Mouse (Mus musculus) forebrain, embryonic 14.5 days (tissue): Measurements from ENCODE around the gene Arid1b. TPM values are rescaled to one million over a fixed set of nuclear protein-coding genes. Genes with fewer than 3 reads are reported as not detected.

Source experiments
- ATAC-seq: fragments of 200-750 bp; cut with Nextera tagmentation; 2 replicates; pipeline ENCODE4 v1.8.0; 2017; ENCODE audit warnings: mild to moderate bottlenecking, moderate library complexity
- DNase-seq: peaks from one replicate; pipeline ENCODE4 v3.0.0-alpha.2; 2015; ENCODE audit warnings: low spot score
- H3K27ac ChIP-seq: fragments of 300-500 bp; sonication (generic); 2 replicates; pipeline ENCODE4 v1.5.1; 2014; ENCODE audit warnings: low read depth, mild to moderate bottlenecking, control low read depth, low read length, moderate library complexity
- H3K27me3 ChIP-seq: fragments of 300-500 bp; sonication (generic); replicated peaks from 2 replicates; pipeline ENCODE4 v1.6.1; 2014; ENCODE audit warnings: low read length, control low read depth, mixed read lengths; ENCODE audit not compliant: control insufficient read depth, insufficient read depth
- H3K36me3 ChIP-seq: fragments of 300-500 bp; sonication (generic); 2 replicates; pipeline ENCODE4 v1.6.1; 2014; ENCODE audit warnings: low read length, control low read depth; ENCODE audit not compliant: control insufficient read depth, insufficient read depth
- H3K4me1 ChIP-seq: fragments of 300-500 bp; sonication (generic); 2 replicates; pipeline ENCODE4 v1.6.1; 2014; ENCODE audit warnings: antibody characterized with exemption, low read length, control low read depth; ENCODE audit not compliant: control insufficient read depth, insufficient read depth
- H3K4me2 ChIP-seq: fragments of 300-500 bp; sonication (generic); 2 replicates; pipeline ENCODE4 v1.6.1; 2014; ENCODE audit warnings: mild to moderate bottlenecking, control low read depth, low read length
- H3K4me3 ChIP-seq: fragments of 300-500 bp; sonication (generic); 2 replicates; pipeline ENCODE4 v1.5.1; 2014; ENCODE audit warnings: low read depth, low read length, control low read depth
- H3K9ac ChIP-seq: fragments of 300-500 bp; sonication (generic); 2 replicates; pipeline ENCODE4 v1.6.1; 2014; ENCODE audit warnings: mild to moderate bottlenecking, low read length, control low read depth, moderate library complexity
- H3K9me3 ChIP-seq: fragments of 300-500 bp; sonication (generic); replicated peaks from 2 replicates; pipeline ENCODE4 v1.6.1; 2016; ENCODE audit warnings: low read length, control low read depth, mixed read lengths; ENCODE audit not compliant: control insufficient read depth
- WGBS: fragments of 180-500 bp; shearing (Covaris S2); extraction: QIAGEN DNeasy Blood & Tissue Kit; methylation state at CpG from one replicate; pipeline ENCODE4 v1.1.7; 2014; 5-methylcytosine and 5-hydroxymethylcytosine counted together
- polyA plus RNA-seq: library from polyadenylated mRNA; unstranded; fragments of >200 nt; fragmentation: Nextera tagmentation; extraction: Ambion mirVana; gene quantifications from 2 replicates; pipeline ENCODE4 v1.2.1, GENCODE M21; 2014

Gene Arid1b
- polyA plus RNA-seq, 1 experiment from 2014 or later: 11.1 TPM

GRCm38 (mm10) chr17:5052091-5052799, 58.1 kb downstream of the Arid1b start:
- H3K27ac ChIP-seq: no peak overlapping the region
- no peaks in the 10 kb centered on the region for H3K9me3 ChIP-seq
- H3K4me1 ChIP-seq: peaks cover 9% of the 10 kb centered on the region
- no peaks in the 10 kb centered on the region for H3K27me3 ChIP-seq
- no peak overlapping the region for H3K4me2 ChIP-seq
- H3K9ac ChIP-seq: no peak overlapping the region
- no peak overlapping the region for H3K4me3 ChIP-seq
- no peak for ATAC-seq
- WGBS: 56% methylated on average over 10 of the region's 10 CpGs
- DNase-seq: no peak
- H3K36me3 ChIP-seq: no peaks in the 10 kb centered on the region

GRCm38 (mm10) chr17:5052800-5053179, 58.7 kb downstream of the Arid1b start:
- DNase-seq (no peak), ATAC-seq (no peak)
- no peak overlapping the region for H3K4me2 ChIP-seq
- peaks cover 13% of the 10 kb centered on the region for H3K4me1 ChIP-seq
- H3K27me3 ChIP-seq: no peaks in the 10 kb centered on the region
- H3K4me3 ChIP-seq: no peak overlapping the region
- H3K9ac ChIP-seq: no peak overlapping the region
- no peak overlapping the region for H3K27ac ChIP-seq
- H3K9me3 ChIP-seq: no peaks in the 10 kb centered on the region
- WGBS: 84% methylated on average over 4 of the region's 4 CpGs
- H3K36me3 ChIP-seq: no peaks in the 10 kb centered on the region

- no peaks in the 10 kb centered on the region for H3K9me3 ChIP-seq
- H3K9ac ChIP-seq: no peak overlapping the region
- H3K4me2 ChIP-seq: no peak overlapping the region
- H3K36me3 ChIP-seq: no peaks in the 10 kb centered on the region
- H3K4me1 ChIP-seq: peaks cover 16% of the 10 kb centered on the region
- H3K4me3 ChIP-seq: no peak overlapping the region
- DNase-seq: no peak
- ATAC-seq: no peak
- WGBS: 77% methylated on average over 16 of the region's 16 CpGs
- 0 out of 2 replicates have a peak overlapping the region, but pooled peaks have one; percentile 9 for H3K27ac ChIP-seq
- H3K27me3 ChIP-seq: no peaks in the 10 kb centered on the region
Measured at GRCm38 (mm10) chr17:5053201-5053600, 59.1 kb downstream of the Arid1b start.

GRCm38 (mm10) chr17:5055412-5055811, 61.3 kb downstream of the Arid1b start:
- H3K4me3 ChIP-seq: no peak overlapping the region
- H3K4me1 ChIP-seq: peaks cover 31% of the 10 kb centered on the region
- no peaks in the 10 kb centered on the region for H3K36me3 ChIP-seq
- H3K4me2 ChIP-seq: no peak overlapping the region
- H3K27me3 ChIP-seq: no peaks in the 10 kb centered on the region
- H3K9ac ChIP-seq: no peak overlapping the region
- no peak overlapping the region for H3K27ac ChIP-seq
- H3K9me3 ChIP-seq: no peaks in the 10 kb centered on the region
- no peak for ATAC-seq
- whole genome bisulfite sequencing: 81% methylated on average over 6 of the region's 6 CpGs
- DNase-seq: no peak

- no peak overlapping the region for H3K9ac ChIP-seq
- H3K4me2 ChIP-seq: no peak overlapping the region
- no peaks in the 10 kb centered on the region for H3K36me3 ChIP-seq
- WGBS: 64% methylated on average over 4 of the region's 4 CpGs
- H3K4me1 ChIP-seq: peaks cover 31% of the 10 kb centered on the region
- DNase-seq (no peak), ATAC-seq (no peak)
- H3K4me3 ChIP-seq: no peak overlapping the region
- H3K27me3 ChIP-seq: no peaks in the 10 kb centered on the region
- no peaks in the 10 kb centered on the region for H3K9me3 ChIP-seq
- H3K27ac ChIP-seq: no peak overlapping the region
Measured at GRCm38 (mm10) chr17:5056654-5057053, 62.5 kb downstream of the Arid1b start.

- Histone ChIP-seq H3K9ac (no peak overlapping the region), H3K4me2 (no peak overlapping the region), H3K9me3 (no peaks in the 10 kb centered on the region), H3K27ac (no peak overlapping the region), H3K36me3 (no peaks in the 10 kb centered on the region), H3K4me1 (peaks cover 31% of the 10 kb centered on the region), H3K27me3 (no peaks in the 10 kb centered on the region), H3K4me3 (no peak overlapping the region)
- 22% methylated on average over 4 of the region's 4 CpGs for WGBS
- DNase-seq (no peak), ATAC-seq (no peak)
Measured at GRCm38 (mm10) chr17:5057286-5057685, 63.2 kb downstream of the Arid1b start.

- no peaks in the 10 kb centered on the region for H3K9me3 ChIP-seq
- H3K27ac ChIP-seq: peak overlapping the region; percentile 60
- peak; percentile 77 for DNase-seq
- no peaks in the 10 kb centered on the region for H3K36me3 ChIP-seq
- peaks cover 31% of the 10 kb centered on the region for H3K4me1 ChIP-seq
- peak; percentile 78 for ATAC-seq
- whole genome bisulfite sequencing: 1% methylated on average over 10 of the region's 10 CpGs
- H3K4me3 ChIP-seq: no peak overlapping the region
- peak overlapping the region; percentile 29; the same call in 1 of the 2 replicates for H3K4me2 ChIP-seq
- H3K27me3 ChIP-seq: no peaks in the 10 kb centered on the region
- peak overlapping the region; percentile 35; the same call in 1 of the 2 replicates for H3K9ac ChIP-seq
Measured at GRCm38 (mm10) chr17:5057944-5058720, 64.0 kb downstream of the Arid1b start.

GRCm38 (mm10) chr17:5059092-5059601, 65.0 kb downstream of the Arid1b start:
- Histone ChIP-seq H3K4me1 (peaks cover 31% of the 10 kb centered on the region), H3K36me3 (no peaks in the 10 kb centered on the region), H3K9me3 (no peaks in the 10 kb centered on the region), H3K4me3 (no peak overlapping the region), H3K27me3 (no peaks in the 10 kb centered on the region), H3K4me2 (no peak overlapping the region), H3K27ac (no peak overlapping the region), H3K9ac (no peak overlapping the region)
- WGBS: 78% methylated on average over 9 of the region's 9 CpGs
- ATAC-seq (no peak), DNase-seq (no peak)
